Mouse (Mus musculus) ZHBTc4 (cell line): ENCODE results near the gene Tacr2.
A peak's percentile ranks its signal among the peaks of the same experiment; 100 is the strongest.

Source experiments
- DNase-seq: peaks from one replicate; pipeline ENCODE4 v3.0.0-alpha.2; 2011; ENCODE audit warnings: low read depth, low spot score

The Tacr2 gene

GRCm38 (mm10) chr10:62252000-62252488 is at the start of gene Tacr2:
TSS of gene Tacr2 (plus strand) at chr10:62252438.
- DNase-seq: peak; percentile 26

DNA sequence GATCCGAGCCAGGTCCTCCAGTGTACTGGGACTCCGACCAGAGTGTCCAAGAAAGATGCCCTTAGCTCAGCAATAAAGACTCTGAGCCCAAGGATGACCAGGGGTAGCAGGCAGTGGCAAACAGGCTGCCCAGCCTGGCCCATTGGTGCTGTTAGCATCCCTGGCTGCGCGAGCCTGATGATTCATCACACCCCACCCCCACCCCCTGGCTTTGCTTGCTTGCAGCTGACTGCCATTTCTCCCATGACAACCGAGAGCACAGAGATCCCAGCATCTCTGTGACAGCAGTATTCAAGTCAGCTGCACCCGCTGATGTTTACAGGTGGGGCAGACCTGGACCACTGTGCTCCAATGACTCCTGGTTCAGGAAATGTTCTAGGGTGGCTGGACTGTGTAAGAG is 49.7 kb upstream of the Tacr2 start:
- DNase-seq: no peak

DNA sequence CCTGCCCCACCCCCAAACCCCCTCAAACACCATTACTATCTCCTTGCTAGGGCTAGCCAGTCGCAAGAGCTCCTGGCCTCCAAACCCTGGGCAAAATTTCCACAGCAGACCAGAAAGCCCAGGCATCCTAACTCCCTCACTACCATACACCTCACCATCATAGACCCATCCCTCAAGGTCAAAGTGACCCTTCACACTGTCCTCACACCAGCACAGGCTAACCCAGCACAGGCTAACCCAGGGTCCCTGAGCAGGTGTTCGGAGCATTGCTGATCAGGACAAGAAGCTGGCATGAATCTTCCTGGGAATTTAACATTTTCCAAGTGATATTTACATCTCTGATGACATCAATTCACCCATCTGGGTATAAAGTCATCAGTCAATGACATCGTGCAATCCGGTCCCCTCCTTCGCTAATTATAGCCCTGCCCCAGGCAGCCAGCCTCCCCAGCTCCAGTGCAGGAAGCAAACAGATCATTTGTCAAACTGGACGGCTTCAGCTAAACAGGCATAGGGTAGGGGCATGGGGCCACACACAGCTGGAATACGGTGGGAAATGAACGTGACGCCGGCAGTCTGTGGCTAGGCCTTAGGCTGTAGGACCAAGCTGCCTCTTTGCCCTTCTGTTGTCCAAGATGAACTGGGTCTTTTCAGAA is 43.9 kb upstream of the Tacr2 start:
- no peak for DNase-seq

DNA sequence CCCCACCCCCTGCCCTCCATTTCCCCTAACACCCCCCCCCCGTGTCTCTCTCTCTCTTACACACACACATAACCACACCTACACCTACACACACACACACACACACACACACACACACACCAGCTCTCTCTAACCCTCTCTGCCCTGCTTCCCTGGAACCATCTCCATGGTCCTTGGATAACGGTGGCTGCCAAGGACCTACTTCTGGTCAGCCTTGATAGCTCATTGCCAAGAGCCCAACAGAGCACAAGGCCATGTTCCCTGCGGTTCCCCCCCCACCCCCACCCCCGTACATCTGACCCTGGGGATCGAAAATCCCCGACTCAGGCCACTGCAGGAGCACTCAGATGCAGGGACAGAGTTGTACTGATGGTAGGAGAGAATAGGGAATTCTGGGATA is 40.9 kb upstream of the Tacr2 start:
- DNase-seq: no peak

DNA sequence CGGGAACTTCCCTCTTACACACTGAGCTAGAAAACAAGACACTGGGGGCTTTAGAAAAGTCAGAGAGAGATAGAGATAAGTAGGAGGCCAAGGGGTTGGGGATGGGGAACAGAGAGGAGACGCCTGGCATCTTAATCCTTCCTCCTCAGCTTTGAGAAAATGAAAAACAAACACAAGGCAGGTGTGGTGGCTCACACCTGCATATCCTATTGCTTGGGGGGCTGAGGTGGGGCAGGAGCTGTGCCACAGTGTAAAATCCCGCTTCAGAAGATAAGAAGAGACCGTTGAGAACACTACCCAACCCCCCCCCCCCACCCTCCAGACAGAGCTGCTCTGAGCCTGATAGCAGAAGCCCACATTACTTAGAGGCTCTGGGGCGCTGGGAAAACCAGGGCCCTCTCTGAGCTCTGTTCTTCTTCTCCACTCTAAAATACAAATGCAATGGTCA is 37.0 kb upstream of the Tacr2 start:
- DNase-seq: no peak

DNA sequence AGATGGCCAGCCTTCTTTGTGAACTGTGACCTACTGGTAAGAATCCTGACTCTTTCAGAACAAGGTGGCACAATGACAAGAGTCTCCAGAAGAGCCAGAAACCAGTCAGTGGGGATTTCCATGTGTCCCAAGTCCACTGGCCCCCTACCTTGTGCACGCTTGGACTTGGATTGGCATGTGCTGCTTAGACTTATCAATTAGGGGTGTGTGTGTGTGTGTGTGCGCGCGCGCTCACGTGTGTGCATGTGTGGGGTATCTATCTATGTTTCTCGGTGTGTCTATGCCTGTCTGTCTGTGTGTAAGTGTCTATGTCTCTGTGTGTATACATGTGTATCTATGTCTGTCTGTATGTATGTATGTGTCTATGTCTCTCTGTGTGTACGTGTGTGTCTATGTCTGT is 36.6 kb upstream of the Tacr2 start:
- DNase-seq: no peak

- no peak for DNase-seq
Measured at GRCm38 (mm10) chr10:62216595-62216994, 35.6 kb upstream of the Tacr2 start.

DNA sequence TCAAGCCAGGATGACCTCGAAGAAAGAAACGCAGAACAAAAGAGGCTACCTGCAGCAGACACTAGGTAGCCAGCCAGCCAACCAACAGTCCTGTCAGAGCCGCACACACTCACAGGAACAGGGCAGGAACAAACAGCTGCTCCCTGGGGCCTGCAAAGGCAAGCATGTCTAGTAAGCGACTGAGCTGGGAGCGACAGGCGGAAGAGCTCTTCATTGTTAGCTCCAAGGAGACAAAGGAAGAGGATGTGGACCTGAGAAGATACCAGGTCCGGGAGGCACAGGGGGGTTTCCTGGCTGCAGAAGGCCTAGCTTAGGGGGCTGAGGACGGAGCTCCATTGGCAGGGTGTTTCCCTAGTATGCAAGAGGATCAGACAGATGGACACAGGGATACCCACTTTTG is 35.0 kb upstream of the Tacr2 start:
- peak; percentile 73 for DNase-seq

GRCm38 (mm10) chr10:62218044-62218788 is 34.0 kb upstream of the Tacr2 start:
- DNase-seq: no peak

DNA sequence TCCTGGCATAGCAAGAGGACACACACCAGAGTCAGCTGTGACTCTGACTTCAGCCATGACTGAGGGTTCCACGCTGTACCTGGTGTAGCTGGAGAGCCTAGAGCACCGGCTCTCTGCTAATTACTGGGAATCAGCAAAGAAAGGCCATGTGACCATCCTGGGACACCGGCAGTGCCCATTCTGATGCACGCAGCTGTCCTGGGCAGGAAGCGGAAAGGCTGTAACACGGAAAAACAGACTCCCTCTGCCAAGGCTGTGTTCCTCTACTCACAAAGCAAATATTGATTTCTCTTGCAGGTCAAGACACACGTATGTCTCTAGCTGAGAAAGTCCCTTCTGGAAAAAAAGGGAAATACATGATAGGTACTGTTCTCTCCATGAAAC is 33.5 kb upstream of the Tacr2 start:
- no peak for DNase-seq

DNA sequence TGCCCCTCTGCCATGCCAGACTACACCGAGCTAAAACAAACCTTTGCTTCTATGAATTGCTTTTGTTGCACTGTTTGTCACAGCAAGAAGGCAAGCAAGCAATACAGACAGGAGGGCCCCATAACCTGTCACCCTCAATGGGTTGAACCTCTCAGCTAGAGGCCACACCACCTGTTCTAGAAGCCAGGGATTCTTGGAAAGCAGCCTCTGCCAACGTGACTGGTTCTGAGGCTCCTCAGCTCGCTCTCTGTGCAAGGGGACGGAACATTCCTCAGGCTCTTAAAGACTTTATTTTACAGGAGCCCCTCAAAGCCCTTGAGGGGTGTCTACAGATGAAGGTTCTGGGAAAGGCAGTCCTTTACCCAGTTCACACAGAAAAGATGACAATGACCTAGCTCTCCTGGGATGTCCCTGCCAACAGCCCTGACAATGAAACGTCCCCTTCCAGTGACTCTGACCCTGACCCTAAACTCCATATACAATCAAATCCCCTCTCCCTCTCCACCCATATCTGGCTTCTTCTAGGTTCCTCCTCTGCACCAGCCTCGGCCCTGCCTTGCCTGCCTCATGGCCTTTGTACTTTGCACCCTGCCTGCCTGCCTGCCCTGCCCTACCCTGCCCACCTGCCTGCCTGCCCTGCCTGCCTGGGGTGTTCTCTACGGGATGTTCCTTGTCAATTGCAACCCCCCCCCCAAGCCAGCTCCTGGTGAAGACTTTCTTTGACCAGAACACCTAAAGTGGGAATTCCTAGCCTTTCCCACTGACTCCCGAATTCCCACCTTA is 31.3 kb upstream of the Tacr2 start:
- no peak for DNase-seq

GRCm38 (mm10) chr10:62221647-62222046 is 30.6 kb upstream of the Tacr2 start:
- no peak for DNase-seq

GRCm38 (mm10) chr10:62222777-62223176 is 29.5 kb upstream of the Tacr2 start:
- DNase-seq: peak; percentile 36

DNA sequence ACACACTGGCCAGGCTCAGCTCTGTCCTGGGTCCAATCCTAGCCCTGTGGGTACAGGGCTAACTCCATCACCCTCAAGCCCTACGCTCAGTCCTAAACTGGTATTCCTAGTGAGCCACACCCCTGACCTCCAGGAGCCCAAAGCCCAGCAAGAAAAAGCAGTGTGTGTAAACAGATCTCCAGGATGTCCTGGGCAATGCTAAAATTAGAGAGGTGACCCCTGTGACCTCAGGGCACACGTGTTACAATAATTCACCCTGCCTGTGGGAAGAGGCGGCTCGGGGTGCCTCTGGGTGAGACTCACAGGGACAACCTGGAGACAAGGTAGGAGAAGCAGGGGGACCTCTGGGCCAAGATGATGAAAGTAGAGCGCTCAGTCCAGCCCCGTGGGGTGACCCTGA is 28.0 kb upstream of the Tacr2 start:
- no peak for DNase-seq

GRCm38 (mm10) chr10:62225839-62226238 is 26.4 kb upstream of the Tacr2 start:
- DNase-seq: no peak

DNA sequence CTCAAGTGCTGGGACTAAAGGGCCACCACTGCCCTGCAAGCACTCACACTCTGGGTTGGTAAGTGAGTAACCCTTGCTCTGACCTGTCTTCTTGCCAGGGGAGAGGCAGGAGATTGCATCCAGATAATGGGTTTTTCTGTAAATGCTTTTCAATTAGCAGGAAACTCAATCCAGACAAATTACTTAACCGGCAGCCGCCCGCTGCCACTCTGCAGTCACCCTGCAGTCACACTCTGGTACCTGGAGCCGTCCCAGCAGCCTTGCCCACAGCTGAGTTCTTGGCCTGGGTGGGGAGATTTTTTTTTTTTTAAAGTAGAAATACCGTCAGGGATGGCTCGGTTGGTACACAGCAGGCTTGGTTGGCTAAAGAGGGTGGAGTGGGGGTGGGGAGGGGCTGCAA is 24.1 kb upstream of the Tacr2 start:
- DNase-seq: no peak

DNA sequence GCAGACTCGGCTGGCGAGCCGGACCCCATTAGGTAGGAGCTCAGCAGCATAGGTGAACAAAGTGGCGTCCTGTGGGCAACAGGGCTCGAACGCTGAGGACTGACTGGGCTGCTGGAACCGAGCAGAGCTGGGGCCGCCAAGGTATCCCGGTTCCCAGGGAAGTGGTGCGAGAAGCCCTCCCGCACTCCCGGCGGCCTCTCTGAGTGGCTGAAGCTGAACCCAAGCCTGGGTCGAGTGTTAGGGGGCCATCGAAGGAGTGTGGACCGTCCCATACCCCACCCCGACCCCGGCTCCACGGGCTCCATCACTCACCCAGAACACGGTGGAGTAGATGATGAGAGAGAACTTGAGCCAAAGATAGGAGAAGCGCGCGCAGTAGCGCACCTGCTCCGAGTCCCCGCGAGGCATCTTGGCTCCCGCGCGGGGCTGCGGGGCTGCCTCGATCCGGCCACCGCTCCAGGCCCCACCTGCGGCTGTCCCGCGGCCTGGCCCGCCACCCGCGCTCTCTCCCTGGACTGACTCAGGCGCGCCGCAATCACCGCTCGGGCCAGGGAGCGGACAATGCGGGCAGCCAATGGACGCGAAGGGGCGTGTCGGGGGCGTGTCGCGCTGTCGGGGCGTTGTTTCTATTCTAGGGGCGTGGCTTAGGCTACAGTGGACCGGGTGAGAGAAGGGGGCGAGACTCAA is 21.4 kb upstream of the Tacr2 start, which contains the start of gene Tspan15:
Gene Tspan15, minus strand, starts transcription at position 544 of the 687 bp plus-strand sequence.
- DNase-seq: peak; percentile 95

- DNase-seq: no peak
Measured at GRCm38 (mm10) chr10:62231395-62231732, 20.9 kb upstream of the Tacr2 start.

GRCm38 (mm10) chr10:62231811-62232210 is 20.4 kb upstream of the Tacr2 start:
- DNase-seq: no peak

DNA sequence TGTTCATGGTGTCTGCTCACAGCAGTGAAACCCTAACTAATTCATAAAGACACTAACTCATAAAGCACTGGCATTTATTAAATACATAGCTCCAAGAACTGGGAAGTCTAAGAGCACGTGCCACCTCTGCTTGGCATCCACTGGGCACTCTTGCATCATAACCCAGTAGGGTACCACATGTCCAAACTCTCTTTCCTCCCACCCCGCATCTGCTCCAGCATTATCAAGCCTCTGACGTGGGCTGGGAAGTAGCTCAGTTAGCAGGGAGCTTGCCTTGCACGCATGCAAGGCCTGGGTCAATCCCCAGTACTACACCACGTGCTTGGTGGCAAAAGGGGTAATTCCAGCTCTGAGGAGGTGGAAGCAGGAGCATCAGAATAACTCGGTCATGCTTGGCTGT is 16.1 kb upstream of the Tacr2 start:
- DNase-seq: no peak

DNA sequence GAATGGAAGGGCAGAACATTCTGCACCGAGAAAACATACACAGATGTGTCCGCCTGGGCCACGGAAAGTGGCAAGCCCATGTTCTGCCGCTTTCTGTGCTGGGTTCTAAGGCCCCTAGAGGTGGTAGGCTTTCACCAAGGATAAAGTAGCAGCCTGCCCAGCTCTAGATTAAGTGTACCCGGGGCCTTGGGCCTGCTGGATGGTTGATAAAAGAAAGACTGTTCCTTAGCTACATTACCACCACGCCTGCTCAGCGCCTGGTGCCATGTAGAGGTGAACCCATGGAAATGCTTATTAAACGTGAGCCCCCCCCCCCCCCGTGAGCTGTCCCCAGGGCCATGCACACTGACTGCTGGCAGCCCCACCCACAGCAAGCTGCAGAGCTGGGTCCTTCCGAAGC is 15.0 kb upstream of the Tacr2 start:
- DNase-seq: no peak

- no peak for DNase-seq
Measured at GRCm38 (mm10) chr10:62238688-62239087, 13.6 kb upstream of the Tacr2 start.
